Mouse (Mus musculus): ENCODE measurements around the gene Bpifa1.
A peak's percentile ranks its signal among the peaks of the same experiment; 100 is the strongest.

Bpifa1 gene

GRCm38 (mm10) chr2:154142580-154142979 is at the start of gene Bpifa1:
Bpifa1 (plus strand) TSS chr2:154142880.
- DNase-seq: peak; percentile 74

DNA sequence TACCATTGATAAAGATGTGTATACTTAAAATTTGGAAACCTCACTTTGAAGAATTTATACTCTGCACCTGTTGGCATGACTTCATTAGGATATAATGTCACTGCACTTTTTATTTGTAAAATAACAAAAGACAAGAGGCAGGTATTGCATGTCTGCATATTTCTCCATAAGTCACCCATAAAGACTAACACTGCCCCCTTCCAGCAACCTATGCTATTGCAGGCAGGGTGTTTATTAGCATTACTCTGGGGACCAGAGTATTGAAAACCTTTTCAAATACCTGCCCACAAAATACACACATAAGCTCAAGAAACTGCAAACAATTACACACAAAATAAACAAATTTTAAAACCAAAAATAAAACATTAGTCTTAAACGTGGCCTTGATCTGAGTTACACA is 44.9 kb upstream of the Bpifa1 start:
- DNase-seq: no peak

- peak; percentile 60 for DNase-seq
Observed at GRCm38 (mm10) chr2:154117381-154117780, 25.3 kb upstream of the Bpifa1 start.

DNA sequence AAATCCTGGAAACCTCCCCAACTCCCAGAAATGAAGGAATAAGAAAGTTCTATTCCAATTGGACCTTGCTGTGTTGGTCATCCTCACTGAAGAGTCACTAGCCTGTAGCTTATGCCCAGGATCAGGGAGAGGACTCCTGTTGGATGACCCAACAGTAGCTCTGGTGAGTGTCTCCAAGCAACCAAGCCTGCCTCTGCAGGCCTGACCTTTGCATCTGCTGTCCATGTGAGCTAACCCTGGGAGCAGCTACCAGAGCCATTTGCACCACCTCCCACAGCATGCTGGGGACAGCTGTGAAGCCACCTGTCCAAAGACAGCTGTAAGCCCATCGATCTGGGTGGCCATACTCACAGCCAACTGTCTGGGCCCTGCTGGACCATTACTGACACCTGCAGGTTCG is 12.6 kb upstream of the Bpifa1 start, which contains the start of gene Bpifa3:
Bpifa3 (plus strand) TSS at position 217 of the 400 bp plus-strand sequence.
- DNase-seq: peak; percentile 67

- DNase-seq: peak; percentile 37
Observed at GRCm38 (mm10) chr2:154143735-154144134, 1.1 kb downstream of the Bpifa1 start.

GRCm38 (mm10) chr2:154147496-154147895 is 4.8 kb downstream of the Bpifa1 start:
- peak; percentile 60 for DNase-seq

DNA sequence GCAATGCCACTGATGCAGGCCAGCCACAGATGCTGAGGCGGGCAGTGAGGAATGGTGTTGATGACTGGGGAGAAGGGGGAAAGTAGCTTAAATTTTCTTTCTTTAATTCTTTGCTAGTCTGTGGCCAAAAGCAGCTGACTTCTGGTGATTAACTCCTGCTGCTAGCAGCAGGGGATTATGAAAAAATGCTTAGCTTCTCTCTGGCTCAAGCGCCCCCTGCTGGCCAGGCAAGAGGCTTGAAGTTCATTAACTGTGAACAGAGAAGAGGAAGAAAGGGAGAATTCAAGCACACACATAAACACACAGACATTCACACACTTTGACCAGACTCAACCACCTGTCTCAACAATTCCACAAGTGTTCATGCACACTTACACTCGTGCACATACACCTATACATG is 15.8 kb downstream of the Bpifa1 start:
- peak; percentile 10 for DNase-seq

- DNase-seq: peak; percentile 48
Observed at GRCm38 (mm10) chr2:154162307-154162706, 19.6 kb downstream of the Bpifa1 start, which contains the start of gene Bpifa5. Bpifa5 (plus strand) TSS chr2:154162607.

DNA sequence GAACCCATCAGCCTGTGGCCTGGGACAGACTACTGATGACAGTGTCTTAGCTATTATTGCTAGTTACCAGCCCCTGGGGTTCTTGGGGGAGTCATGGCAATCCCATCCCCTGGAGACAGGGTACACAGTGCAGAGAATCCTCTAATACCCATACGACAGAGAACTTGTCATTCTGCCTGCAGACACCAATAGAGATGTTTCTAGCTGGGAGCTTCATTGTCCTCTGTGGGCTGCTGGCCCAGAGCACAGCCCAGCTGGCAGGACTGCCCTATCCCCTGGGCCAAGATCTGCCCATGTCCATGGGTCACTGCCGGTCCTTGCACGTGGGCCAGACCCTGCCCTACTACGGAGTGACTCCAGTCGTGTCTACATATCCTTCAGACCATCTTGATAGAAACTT is 20.6 kb downstream of the Bpifa1 start:
- DNase-seq: peak; percentile 83

DNA sequence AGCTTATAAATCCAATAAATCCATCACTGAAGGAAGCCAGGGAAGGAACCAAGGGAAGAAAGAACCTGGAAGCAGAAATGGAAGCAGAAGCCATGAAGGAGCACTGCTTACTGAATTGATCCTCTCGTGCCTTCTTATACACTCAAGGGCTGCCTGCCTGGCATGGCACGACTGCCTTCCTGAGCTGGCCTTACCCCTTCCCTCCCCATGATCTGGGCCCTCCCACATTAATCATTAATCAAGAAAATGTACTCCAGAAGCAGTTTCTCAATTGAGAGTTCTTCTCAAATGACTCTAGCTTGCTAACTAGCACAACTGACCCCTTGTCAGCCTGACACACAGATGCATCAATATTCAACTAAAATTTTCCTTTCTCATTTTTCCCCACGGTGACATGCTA is 26.5 kb downstream of the Bpifa1 start:
- peak; percentile 14 for DNase-seq

DNA sequence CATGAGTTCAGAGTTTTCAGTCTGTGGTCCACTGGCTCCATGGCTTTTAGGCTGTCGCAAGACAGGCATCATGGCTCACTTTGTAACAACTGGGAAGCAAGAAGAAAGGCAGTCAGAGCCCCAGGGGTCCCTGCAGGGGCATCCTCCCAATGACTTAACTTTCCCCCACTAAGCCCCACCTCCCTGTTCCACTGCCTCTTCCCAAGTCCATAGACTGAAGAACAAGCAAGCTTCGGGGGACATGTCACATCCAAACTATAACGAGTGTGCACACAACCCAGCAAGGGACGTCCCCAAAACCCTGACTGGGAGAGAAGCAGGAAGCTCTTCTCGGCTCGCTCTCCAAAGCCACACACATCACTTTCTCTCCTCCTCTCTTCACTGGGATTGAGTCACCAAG is 28.9 kb downstream of the Bpifa1 start:
- DNase-seq: peak; percentile 57

DNA sequence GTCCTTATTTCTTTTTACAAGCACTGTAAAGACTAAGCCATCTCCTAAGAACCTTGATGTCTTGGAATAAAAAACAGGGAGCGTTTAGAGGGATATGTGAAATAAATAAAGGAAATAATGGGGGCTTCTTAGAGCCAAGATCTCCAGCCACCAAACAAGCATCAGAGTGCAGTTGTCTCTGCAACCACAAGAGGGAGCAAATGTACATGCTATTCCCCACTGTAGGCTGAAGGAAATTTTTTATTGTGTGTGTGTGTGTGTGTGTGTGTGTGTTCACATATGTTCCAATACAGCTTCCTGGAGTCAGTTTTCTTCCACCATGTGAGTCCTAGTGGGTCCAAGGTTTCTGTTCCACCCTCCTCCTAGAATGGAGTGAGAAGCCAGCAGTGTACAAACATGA is 30.6 kb downstream of the Bpifa1 start:
- DNase-seq: peak; percentile 43

GRCm38 (mm10) chr2:154181900-154182299 is 39.2 kb downstream of the Bpifa1 start:
- peak; percentile 71 for DNase-seq

- DNase-seq: peak; percentile 40
Observed at GRCm38 (mm10) chr2:154183061-154183460, 40.4 kb downstream of the Bpifa1 start.

- peak; percentile 64 for DNase-seq
Observed at GRCm38 (mm10) chr2:154185319-154185718, 42.6 kb downstream of the Bpifa1 start.

DNA sequence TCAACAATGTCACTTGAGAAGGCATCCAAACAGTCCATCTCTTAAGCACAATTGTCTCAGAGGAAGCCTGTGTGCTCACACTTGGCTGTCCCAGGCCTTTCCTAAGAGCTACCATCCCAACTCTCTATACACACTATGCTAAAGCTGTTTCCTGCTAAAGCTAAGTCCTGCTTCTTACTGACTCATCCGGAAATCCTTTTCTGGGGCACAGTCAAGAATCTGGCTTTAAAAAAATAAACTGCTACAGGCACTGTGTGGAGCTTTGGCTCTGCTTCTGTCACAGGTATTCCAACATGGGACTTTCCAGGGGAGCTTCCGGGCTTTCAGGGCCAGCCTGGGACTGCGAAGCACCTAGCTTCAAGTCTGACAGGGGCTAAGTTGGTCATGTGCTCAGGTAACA is 43.1 kb downstream of the Bpifa1 start:
- DNase-seq: peak; percentile 46

- DNase-seq: peak; percentile 82
Observed at GRCm38 (mm10) chr2:154187468-154187867, 44.8 kb downstream of the Bpifa1 start.

GRCm38 (mm10) chr2:154189877-154190434 is 47.3 kb downstream of the Bpifa1 start:
- DNase-seq: peak; percentile 64

DNA sequence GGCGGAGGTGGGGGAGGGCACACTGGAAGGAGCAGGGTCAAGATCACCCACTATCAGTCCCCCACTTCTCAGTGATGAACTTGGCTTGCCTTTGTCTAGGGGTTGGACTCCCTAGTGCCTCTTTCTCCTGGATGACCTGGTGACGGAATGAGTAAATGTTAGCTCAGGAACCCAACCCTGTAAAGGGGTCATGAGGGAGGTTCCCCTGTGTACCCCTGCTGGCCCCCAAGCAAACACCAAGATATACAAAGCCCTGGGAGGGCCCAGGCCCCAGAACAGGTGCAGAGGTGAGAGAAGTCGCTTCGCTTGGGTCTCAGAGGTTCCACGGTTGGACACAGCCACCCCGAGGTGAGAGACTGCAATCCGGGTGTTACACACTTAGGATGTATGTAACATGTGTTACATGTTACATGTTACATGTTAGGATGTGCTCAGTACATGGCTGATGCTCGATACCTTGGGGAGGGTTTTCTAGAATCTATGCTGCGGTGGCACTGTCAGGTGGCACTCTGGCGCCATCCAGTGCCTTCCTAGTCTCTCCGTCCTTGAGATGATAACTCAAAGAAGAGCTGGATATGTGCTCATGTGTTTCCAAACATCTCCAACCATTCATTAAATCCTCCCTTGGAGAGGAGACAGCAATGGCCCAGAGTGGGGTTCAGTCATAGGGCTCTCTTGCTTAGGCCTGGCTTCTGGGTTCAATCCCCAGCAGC is 48.0 kb downstream of the Bpifa1 start, which contains the start of gene Bpifb1:
Bpifb1 (plus strand) TSS at position 273 of the 713 bp plus-strand sequence.
- DNase-seq: peak; percentile 82

- DNase-seq: peak; percentile 87
Observed at GRCm38 (mm10) chr2:154192141-154192540, 49.5 kb downstream of the Bpifa1 start.

GRCm38 (mm10) chr2:154193071-154193470 is 50.4 kb downstream of the Bpifa1 start:
- peak; percentile 75 for DNase-seq

- peak; percentile 84 for DNase-seq
Observed at GRCm38 (mm10) chr2:154193994-154194504, 51.4 kb downstream of the Bpifa1 start.

DNA sequence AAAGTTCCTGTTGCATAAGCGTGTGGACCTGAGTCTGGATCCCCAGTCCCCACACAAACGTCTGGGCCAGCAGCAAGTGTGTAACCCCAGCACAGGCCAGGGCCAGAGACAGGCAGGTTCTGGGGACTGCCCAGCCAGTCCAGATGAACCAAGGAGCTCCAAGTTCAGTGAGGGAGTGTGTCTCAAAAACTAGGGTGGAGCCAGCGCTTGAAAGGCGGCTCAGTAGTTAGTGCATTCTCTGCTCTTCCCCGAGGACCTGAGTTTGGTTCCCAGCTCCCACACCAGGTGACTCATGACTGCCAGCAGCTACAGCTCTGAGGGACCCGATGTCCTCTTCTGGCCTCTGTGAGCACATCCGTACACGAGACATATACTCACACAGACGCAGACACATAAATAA is 54.4 kb downstream of the Bpifa1 start:
- DNase-seq: peak; percentile 88
